15 mouse cellular contexts compared by ENCODE assay signal in genomic region chr6:72276141-72276540, GRCm38 (mm10). TPM values are rescaled to one million over a fixed set of nuclear protein-coding genes. Genes with fewer than 3 reads are reported as not detected.
DNase-seq lines count a peak whose midpoint lies in the region; TF ChIP-seq lines count a peak whose summit lies in the region.
"Had no signal": no experiment of that assay in that cellular context is flagged by ENCODE, and none has a peak within 500 bp of the region (broad histone marks: within the 10 kb centered on the region; RNA-seq: fewer than 3 reads in every experiment).

No protein-coding gene starts in this region.

- no peak overlapping the region for H3K9ac ChIP-seq in ES-E14 (ENCODE audit: insufficient read depth, low read depth, low read length, poor library complexity, severe bottlenecking)
- H3K9ac ChIP-seq: kidney, embryonic 15.5 days had no signal

- in situ Hi-C loops in ES-E14 (cut with MboI; ENCODE audit: low sequenced_read_pairs in 2 of 2, unreplicated experiment in 2 of 2) = no loop called here

- DNase-seq in layer of hippocampus, adult 2 months (ENCODE audit: low spot score in 2 of 2) = no peak
- no peak for DNase-seq in layer of hippocampus, postnatal 10 days (ENCODE audit: low spot score in 2 of 2)
- DNase-seq in ES-E14 (ENCODE audit: low read depth, low spot score) (peak; percentile 25), ZHBTc4 (ENCODE audit: low read depth, low spot score) (peak; percentile 66)
- peak; percentile 44 for DNase-seq in lung, postnatal 14 days
- no peak for DNase-seq in cerebellum, adult 18-20 months
- DNase-seq in midbrain, embryonic 10.5 days (ENCODE audit: low spot score) = no peak
- DNase-seq: adrenal gland, adult 8-10 months; cerebellum, adult 9-10 months; gastrocnemius, postnatal 10 days; thymus, adult 2 months had no signal

- peak; percentile 45 for TF ChIP-seq CTCF in layer of hippocampus, adult 2 months (conservative IDR thresholded peaks at IDR 0.05)

- no peaks in the 10 kb centered on the region for H3K4me1 ChIP-seq in ES-E14 (ENCODE audit: control insufficient read depth in 2 of 2, insufficient read depth in 2 of 2, low read length in 2 of 2, poor library complexity in 1 of 2)
- H3K4me1 ChIP-seq in midbrain, embryonic 10.5 days = 0 out of 2 replicates have a peak, but pooled peaks cover 3% of the 10 kb centered on the region

- no peaks in the 10 kb centered on the region for H3K27me3 ChIP-seq in midbrain, embryonic 10.5 days (ENCODE audit: low read depth, poor library complexity, severe bottlenecking)
- H3K27me3 ChIP-seq: kidney, embryonic 15.5 days had no signal

- H3K27ac ChIP-seq in layer of hippocampus, adult 2 months = no peak overlapping the region
- no peak overlapping the region for H3K27ac ChIP-seq in ES-E14 (ENCODE audit: insufficient read depth, low read depth, low read length, poor library complexity, severe bottlenecking)
- no peak overlapping the region for H3K27ac ChIP-seq in midbrain, embryonic 10.5 days (replicated peaks)

- no peaks in the 10 kb centered on the region for H3K36me3 ChIP-seq in ES-E14 (ENCODE audit: control insufficient read depth, insufficient read depth, low read length, poor library complexity, severe bottlenecking)
- H3K36me3 ChIP-seq in midbrain, embryonic 10.5 days = no peaks in the 10 kb centered on the region
- H3K36me3 ChIP-seq: kidney, embryonic 15.5 days had no signal

- H3K4me3 ChIP-seq in layer of hippocampus, adult 2 months = no peak overlapping the region
- H3K4me3 ChIP-seq in ES-E14 (ENCODE audit: insufficient read depth in 1 of 2, low read depth in 1 of 2, low read length in 2 of 2, poor library complexity in 1 of 2, severe bottlenecking in 1 of 2) = no peak overlapping the region
- H3K4me3 ChIP-seq in midbrain, embryonic 10.5 days = no peak overlapping the region
- H3K4me3 ChIP-seq: kidney, embryonic 15.5 days had no signal

- no peaks in the 10 kb centered on the region for H3K9me3 ChIP-seq in ES-E14 (ENCODE audit: control insufficient read depth, insufficient read depth, low read depth, low read length)
- no peaks in the 10 kb centered on the region for H3K9me3 ChIP-seq in midbrain, embryonic 10.5 days (replicated peaks)
- H3K9me3 ChIP-seq: kidney, embryonic 15.5 days had no signal

- 89% methylated on average over 6 of the region's 6 CpGs for WGBS in midbrain, embryonic 10.5 days

TF ChIP-seq in ES-E14, 5 proteins besides CTCF, POLR2A, EP300 and RAD21:
- TF ChIP-seq CHD2 (IDR thresholded peaks at IDR 0.05; ENCODE audit: low read depth, low read length) (no peak), MAFK (IDR thresholded peaks at IDR 0.05; ENCODE audit: insufficient read depth, low read depth, low read length) (no peak), HCFC1 (IDR thresholded peaks at IDR 0.05; ENCODE audit: borderline replicate concordance, insufficient read depth, low read length) (no peak)

RNA-seq across cellular contexts. Expression of gene Sftpb, which starts 28.3 kb away (rescaled TPM):
- not detected for total RNA-seq in layer of hippocampus, adult 2 months (2021)
- total RNA-seq in layer of hippocampus, postnatal 10 days (2021) = not detected
- not detected in 2 replicates for total RNA-seq in ES-E14 (2012; rRNA removed)
- polyA plus RNA-seq in midbrain, embryonic 10.5 days (2016; fragmentation: Nextera tagmentation; extraction: Ambion mirVana) = not detected in 2 replicates
- total RNA-seq: adrenal gland, adult 8-10 months; gastrocnemius, postnatal 10 days; left cerebral cortex, postnatal 25 days had no signal
- polyA plus RNA-seq: CD4-positive, CD25-positive, alpha-beta regulatory T cell, adult 4 months; kidney, embryonic 15.5 days; neural tube, embryonic 14.5 days had no signal

RNA-seq across cellular contexts. Expression of gene Atoh8, which starts 40.8 kb away (rescaled TPM):
- 1 to 10 TPM; 2.1 to 3.1 TPM for total RNA-seq in layer of hippocampus, adult 2 months (2021)
- total RNA-seq in layer of hippocampus, postnatal 10 days (2021) = 1 to 10 TPM; 2.6 to 3.0 TPM
- 1.0 TPM in 1 of 2 replicates, not detected in the other for total RNA-seq in ES-E14 (2012; rRNA removed)
- 9.2 and 11.2 TPM in 2 replicates for polyA plus RNA-seq in midbrain, embryonic 10.5 days (2016; fragmentation: Nextera tagmentation; extraction: Ambion mirVana)
- polyA plus RNA-seq: CD4-positive, CD25-positive, alpha-beta regulatory T cell, adult 4 months had no signal

Comparison
In these comparisons a context has a peak if more than half of its experiments do, and no peak if none do; other contexts are left out.
1. DNase-seq: peak in ES-E14 (single experiment), ZHBTc4 (single experiment) and lung, postnatal 14 days (single experiment); none in layer of hippocampus, adult 2 months (0 of 2), layer of hippocampus, postnatal 10 days (0 of 2), cerebellum, adult 18-20 months (0 of 2) and midbrain, embryonic 10.5 days (single experiment).